Mouse (Mus musculus) brain, embryonic 14.5 days (tissue): ENCODE measurements at regions not wholly inside any gene's neighbourhood (a gene's known extent, or its start where the extent isn't known, plus 50 kb on each side); places are given as distances from the start of the nearest gene placed in this dataset.

ENCODE experiments used
- CTCF ChIP-seq: fragments of 200-500 bp; IDR thresholded peaks from 2 replicates; pipeline ENCODE4 v1.5.1; 2012; ENCODE audit warnings: inconsistent platforms, mild to moderate bottlenecking, moderate library complexity, borderline replicate concordance; ENCODE audit not compliant: insufficient read depth, insufficient read length; ENCODE audit errors: extremely low read depth
- POLR2A ChIP-seq: fragments of 200-500 bp; IDR thresholded peaks from 2 replicates; pipeline ENCODE4 v1.6.1; 2012; ENCODE audit warnings: mild to moderate bottlenecking, inconsistent platforms, borderline replicate concordance; ENCODE audit not compliant: poor library complexity, insufficient read depth, insufficient read length, severe bottlenecking; ENCODE audit errors: extremely low read depth

DNA sequence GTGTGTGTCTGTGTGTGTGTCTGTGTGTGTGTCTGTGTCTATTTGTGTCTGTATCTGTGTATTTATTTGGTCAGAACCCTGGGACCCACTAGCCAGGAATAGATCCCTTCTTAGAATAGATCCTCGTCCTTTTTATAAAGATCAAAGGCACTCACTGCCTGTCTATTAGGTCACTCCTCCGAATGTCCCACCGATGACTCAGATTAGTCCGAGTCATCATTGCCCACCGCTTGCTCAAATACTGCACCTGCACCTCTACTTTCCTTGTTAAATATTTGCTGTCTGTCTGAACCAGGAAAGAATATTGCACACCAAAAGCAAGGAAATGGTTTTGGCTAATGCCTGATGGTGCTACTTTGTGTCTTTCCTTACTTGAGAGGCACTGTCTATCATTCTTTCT, 112.7 kb downstream of the Mreg start:
- TF ChIP-seq CTCF (no peak), POLR2A (no peak)
